Mouse (Mus musculus): Measurements from ENCODE around the gene Snx13. TPM values are rescaled to one million over a fixed set of nuclear protein-coding genes. Genes with fewer than 3 reads are reported as not detected.
A peak's percentile ranks its signal among the peaks of the same experiment; 100 is the strongest.

Gene Snx13
- total RNA-seq, 2 experiments from 2014 or later = 54.3 to 56.0 TPM

DNA sequence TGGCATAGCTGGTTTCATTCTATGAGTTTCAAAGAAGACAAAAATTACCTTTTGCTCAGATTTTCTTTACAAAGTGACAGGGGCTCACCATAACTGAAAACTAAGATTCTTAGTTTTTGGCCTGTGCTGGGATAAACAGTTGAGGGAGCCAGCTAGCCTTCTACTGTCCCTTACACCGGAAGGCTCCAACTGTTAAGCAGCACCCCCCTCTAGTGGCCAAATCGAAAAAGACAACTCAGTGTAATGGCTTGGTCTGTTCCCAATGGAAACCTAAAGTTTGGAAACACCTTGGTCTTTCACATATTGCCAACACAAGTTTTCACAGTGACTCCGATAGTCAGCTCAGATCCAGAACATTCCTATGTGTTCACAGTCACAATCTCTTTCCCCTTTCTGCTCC is 135.7 kb downstream of the Snx13 start:
- peak; percentile 80 for DNase-seq (ENCODE audit: low spot score)

DNA sequence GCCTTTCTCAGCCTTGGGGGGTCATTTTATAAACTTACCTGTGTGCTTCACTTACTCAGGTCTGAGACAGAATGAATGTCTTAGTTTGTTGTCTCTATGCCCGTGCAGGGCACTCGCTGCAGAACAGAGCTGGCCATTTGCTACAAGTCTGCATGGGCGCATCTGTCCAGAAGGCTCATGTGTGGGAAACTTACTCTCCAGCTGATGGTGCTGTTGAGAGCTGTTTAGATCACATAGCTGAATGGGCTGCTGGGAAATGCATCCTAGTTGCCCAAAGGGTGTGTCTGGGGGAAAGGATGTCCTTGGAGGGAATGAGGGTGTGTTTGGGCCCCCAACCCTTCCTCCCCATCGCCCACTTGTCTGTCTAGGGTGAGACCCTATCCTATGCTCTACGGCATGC is 137.3 kb downstream of the Snx13 start:
- no peak for DNase-seq (ENCODE audit: low spot score)

DNA sequence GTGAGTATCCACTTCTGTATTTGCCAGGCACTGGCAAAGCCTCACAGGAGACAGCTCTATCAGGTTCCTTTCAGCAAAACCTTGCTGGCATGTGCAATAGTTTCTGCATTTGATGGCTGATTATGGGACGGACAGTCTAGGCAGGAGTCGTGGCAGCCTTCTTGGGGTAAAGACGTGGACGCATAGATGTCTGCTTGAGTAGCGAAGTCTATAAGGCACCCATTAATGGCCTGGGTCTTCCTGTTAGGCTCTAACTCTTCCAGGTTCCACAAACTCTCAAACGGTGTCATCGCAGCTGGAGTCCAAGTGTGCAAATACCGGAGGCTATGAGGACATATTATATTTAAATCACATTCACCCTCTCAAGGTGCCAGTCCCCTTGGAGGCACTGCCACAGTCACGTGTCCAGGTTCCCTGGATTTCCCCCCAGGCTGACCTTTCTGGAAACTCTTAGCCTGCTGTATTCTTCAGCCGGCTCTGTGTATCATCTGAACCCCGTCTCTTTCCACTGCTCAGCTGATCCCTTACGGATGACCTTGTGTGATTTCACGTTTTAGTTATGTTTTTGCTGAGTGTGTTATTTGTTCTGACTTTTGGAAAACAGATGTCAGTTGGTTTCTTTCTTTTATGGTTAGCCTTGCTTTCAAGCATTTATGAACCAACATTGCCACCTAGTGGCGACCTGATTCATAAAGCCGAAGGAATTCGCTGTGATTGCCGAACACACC is 144.9 kb downstream of the Snx13 start:
- DNase-seq (ENCODE audit: low spot score) = peak; percentile 74

DNA sequence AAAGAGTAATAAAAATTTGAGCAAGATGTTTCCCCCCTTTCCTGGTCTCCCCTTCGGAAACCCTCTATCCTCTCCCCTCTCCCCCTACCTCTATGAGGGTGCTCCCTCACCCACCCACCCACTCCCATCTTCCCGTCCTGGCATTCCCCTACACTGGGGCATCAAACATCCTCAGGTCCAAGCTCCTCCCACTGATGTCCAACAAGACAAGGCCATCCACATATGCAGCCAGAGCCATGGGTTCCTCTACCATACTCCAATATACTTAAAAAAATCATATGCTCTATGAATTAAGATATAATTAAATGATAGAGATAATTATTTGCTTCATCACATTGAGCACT is 145.4 kb downstream of the Snx13 start:
- no peak for DNase-seq (ENCODE audit: low spot score)

Small RNA genes within 50 kb of the gene (microRNA-seq; reads per million reads assigned to microRNA genes)
- not detected for gene Mir680-3

Other genes with a start within 250 kb of the Snx13 start
- gene Hdac9, start 130.1 kb upstream of the Snx13 start, total RNA-seq (2021) = 10 to 100 TPM in 1 of 2 experiments, 1 to 10 TPM in 1; 9.7 to 10.4 TPM
- not detected for gene Prps1l1, start 62.4 kb upstream of the Snx13 start, total RNA-seq (2021)